Mouse (Mus musculus): ENCODE measurements at regions not wholly inside any gene's neighbourhood (a gene's known extent, or its start where the extent isn't known, plus 50 kb on each side); places are given as distances from the start of the nearest gene placed in this dataset.

GRCm38 (mm10) chr11:113142816-113143215, 360.8 kb downstream of the Sox9 start:
- TF ChIP-seq CTCF (IDR thresholded peaks at IDR 0.05; ENCODE audit: insufficient read depth, low read depth, low read length), result no peak
- no peak for TF ChIP-seq POLR2A (IDR thresholded peaks at IDR 0.05; ENCODE audit: insufficient read depth, low read depth, low read length)

Data from olfactory bulb, adult 2 months (tissue).